Mouse (Mus musculus): ENCODE data around the gene Serinc3. TPM values are rescaled to one million over a fixed set of nuclear protein-coding genes. Genes with fewer than 3 reads are reported as not detected.

Gene Serinc3
- polyA plus RNA-seq (2012; fragmentation: generic; extraction: Trizol): 10 to 100 TPM in 1 of 2 experiments, 1 to 10 TPM in 1; 2.8 to 45.0 TPM

GRCm38 (mm10) chr2:163644575-163645385 lies at the start of gene Serinc3:
Gene Serinc3, minus strand, starts transcription at chr2:163645131.

GRCm38 (mm10) chr2:163657975-163658886 lies 13.3 kb upstream of the Serinc3 start, which contains the start of gene Pkig:
Gene Pkig, plus strand, starts transcription at chr2:163658386.

GRCm38 (mm10) chr2:163602101-163602971 lies 42.6 kb downstream of the Serinc3 start, which contains the start of gene Ttpal:
Gene Ttpal, plus strand, starts transcription at chr2:163602314.

Other genes with a start within 250 kb of the Serinc3 start
- under 1 TPM in 1 of 2 experiments, not detected in 1; under 0.01 TPM for gene Jph2, start 247.1 kb downstream of the Serinc3 start, polyA plus RNA-seq (2012; fragmentation: generic; extraction: Trizol)
- gene Oser1, start 220.4 kb downstream of the Serinc3 start, polyA plus RNA-seq (2012; fragmentation: generic; extraction: Trizol): 10 to 100 TPM; 17.3 to 31.8 TPM
- under 1 TPM; 0.27 to 0.34 TPM for gene Gdap1l1, start 206.7 kb downstream of the Serinc3 start, polyA plus RNA-seq (2012; fragmentation: generic; extraction: Trizol)
- 1 to 10 TPM; 4.9 to 5.2 TPM for gene Fitm2, start 172.5 kb downstream of the Serinc3 start, polyA plus RNA-seq (2012; fragmentation: generic; extraction: Trizol)
- under 1 TPM in 1 of 2 experiments, not detected in 1; 0.13 TPM for gene R3hdml, start 152.8 kb downstream of the Serinc3 start, polyA plus RNA-seq (2012; fragmentation: generic; extraction: Trizol)
- not detected for gene Hnf4a, start 138.3 kb downstream of the Serinc3 start, polyA plus RNA-seq (2012; fragmentation: generic; extraction: Trizol)
- gene Ttpal, start 42.8 kb downstream of the Serinc3 start, polyA plus RNA-seq (2012; fragmentation: generic; extraction: Trizol): 10 to 100 TPM in 1 of 2 experiments, 1 to 10 TPM in 1; 3.0 to 11.3 TPM
- 100 to 1,000 TPM in 1 of 2 experiments, 10 to 100 TPM in 1; 78.1 to 110 TPM for gene Pkig, start 13.3 kb upstream of the Serinc3 start, polyA plus RNA-seq (2012; fragmentation: generic; extraction: Trizol)
- 1 to 10 TPM; 2.4 to 7.9 TPM for gene Ada, start 105.1 kb upstream of the Serinc3 start, polyA plus RNA-seq (2012; fragmentation: generic; extraction: Trizol)
- gene Ccn5, start 175.7 kb upstream of the Serinc3 start, polyA plus RNA-seq (2012; fragmentation: generic; extraction: Trizol): 10 to 100 TPM in 1 of 2 experiments, under 1 TPM in 1; 0.67 to 69.5 TPM
- not detected for gene Kcnk15, start 208.5 kb upstream of the Serinc3 start, polyA plus RNA-seq (2012; fragmentation: generic; extraction: Trizol)

Data from C3H10T1/2 (cell line).